Mouse (Mus musculus) forebrain, embryonic 11.5 days (tissue): ENCODE data around the gene Mapk9. TPM values are rescaled to one million over a fixed set of nuclear protein-coding genes. Genes with fewer than 3 reads are reported as not detected.

Source experiments
- ATAC-seq: fragments of 200-750 bp; cut with Nextera tagmentation; replicated peaks from 2 replicates; pipeline ENCODE4 v1.8.0; 2017; ENCODE audit warnings: moderate TSS enrichment; ENCODE audit not compliant: low FRiP score
- DNase-seq: peaks from one replicate; pipeline ENCODE4 v3.0.0-alpha.2; 2017; ENCODE audit warnings: low spot score
- H3K27ac ChIP-seq: fragments of 300-500 bp; sonication (generic); 2 replicates; pipeline ENCODE4 v1.5.1; 2014; ENCODE audit warnings: low read depth, low read length
- H3K27me3 ChIP-seq: fragments of 300-500 bp; sonication (generic); 2 replicates; pipeline ENCODE4 v1.6.1; 2014; ENCODE audit warnings: mild to moderate bottlenecking, low read length, mixed read lengths; ENCODE audit not compliant: control insufficient read depth, insufficient read depth
- H3K36me3 ChIP-seq: fragments of 300-500 bp; sonication (generic); 2 replicates; pipeline ENCODE4 v1.6.1; 2014; ENCODE audit warnings: mild to moderate bottlenecking, low read length, moderate library complexity, mixed read lengths; ENCODE audit not compliant: control insufficient read depth, insufficient read depth
- H3K4me1 ChIP-seq: fragments of 300-500 bp; sonication (generic); replicated peaks from 2 replicates; pipeline ENCODE4 v1.6.1; 2014; ENCODE audit warnings: low read length, mixed read lengths; ENCODE audit not compliant: control insufficient read depth, insufficient read depth
- H3K4me2 ChIP-seq: fragments of 300-500 bp; sonication (generic); 2 replicates; pipeline ENCODE4 v1.6.1; 2014; ENCODE audit warnings: low read depth, mild to moderate bottlenecking, low read length, moderate library complexity, mixed read lengths; ENCODE audit not compliant: severe bottlenecking
- H3K4me3 ChIP-seq: fragments of 300-500 bp; sonication (generic); 2 replicates; pipeline ENCODE4 v1.5.1; 2014; ENCODE audit warnings: low read depth, low read length
- H3K9ac ChIP-seq: fragments of 300-500 bp; sonication (generic); 2 replicates; pipeline ENCODE4 v1.6.1; 2014; ENCODE audit warnings: low read length
- H3K9me3 ChIP-seq: fragments of 300-500 bp; sonication (generic); 2 replicates; pipeline ENCODE4 v1.6.1; 2016; ENCODE audit warnings: low read length, mixed read lengths; ENCODE audit not compliant: control insufficient read depth
- WGBS: fragments of 180-500 bp; shearing (Covaris S2); extraction: QIAGEN DNeasy Blood & Tissue Kit; methylation state at CpG from one replicate; pipeline ENCODE4 v1.1.7; 2014; 5-methylcytosine and 5-hydroxymethylcytosine counted together
- microRNA-seq: library from miRNA; unstranded; fragments of <30 nt; microRNA quantifications from one replicate; pipeline ENCODE4, GENCODE M21; 2016; ENCODE audit not compliant: insufficient number of aligned reads
- polyA plus RNA-seq: library from polyadenylated mRNA; unstranded; fragments of >200 nt; fragmentation: Nextera tagmentation; extraction: Ambion mirVana; gene quantifications from 2 replicates; pipeline ENCODE4 v1.2.1, GENCODE M21; 2014

Mapk9 gene
- polyA plus RNA-seq, 1 experiment from 2014 or later, result 42.9 TPM

DNA sequence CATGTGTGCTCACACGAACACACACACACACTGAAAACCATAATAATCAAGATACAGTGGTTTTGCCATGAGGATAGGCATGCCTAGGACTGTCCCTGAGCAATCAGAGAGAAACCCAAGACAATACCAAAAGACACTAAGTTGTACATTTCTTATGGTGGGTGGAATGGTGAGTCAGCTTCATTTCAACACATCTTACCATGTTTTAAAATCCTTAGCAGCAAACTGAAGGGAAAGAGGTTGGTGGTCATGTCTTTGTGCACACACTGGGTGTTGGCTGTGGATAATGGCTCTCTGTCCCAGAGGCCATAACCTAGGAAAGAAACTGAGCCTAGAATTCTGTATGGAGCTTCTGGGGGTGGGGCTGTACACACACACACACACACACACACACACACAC lies 87.3 kb downstream of the Mapk9 start:
- H3K4me1 ChIP-seq, result no peaks in the 10 kb centered on the region
- no peaks in the 10 kb centered on the region for H3K27me3 ChIP-seq
- H3K27ac ChIP-seq, result no peak overlapping the region
- H3K9me3 ChIP-seq, result no peaks in the 10 kb centered on the region
- ATAC-seq (no peak), DNase-seq (no peak)
- H3K4me2 ChIP-seq, result no peak overlapping the region
- no peak overlapping the region for H3K9ac ChIP-seq
- no peak overlapping the region for H3K4me3 ChIP-seq
- no peaks in the 10 kb centered on the region for H3K36me3 ChIP-seq
- WGBS, result 74% methylated on average over 1 of the region's 1 CpGs

DNA sequence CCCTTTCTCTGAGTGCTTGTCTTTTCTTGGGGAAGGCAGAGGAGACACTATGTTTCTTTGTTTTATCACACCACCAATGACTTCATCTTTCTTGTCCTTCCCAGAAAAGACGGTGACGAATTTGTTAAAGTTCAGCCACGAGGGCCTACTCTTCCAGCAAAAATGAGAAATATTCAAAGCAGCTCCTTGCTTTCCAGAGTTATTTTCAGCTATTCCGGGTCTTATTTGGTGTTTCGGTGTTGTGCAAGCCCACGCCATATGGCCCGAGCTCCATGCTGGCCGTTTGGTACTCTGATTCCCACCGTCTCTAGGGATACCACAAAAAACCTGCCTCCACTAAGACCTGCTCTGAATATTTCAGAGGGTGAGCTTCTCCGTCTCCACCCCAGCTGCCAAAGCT lies 87.8 kb downstream of the Mapk9 start:
- Histone ChIP-seq H3K36me3 (no peaks in the 10 kb centered on the region), H3K27me3 (no peaks in the 10 kb centered on the region), H3K4me1 (no peaks in the 10 kb centered on the region), H3K9me3 (no peaks in the 10 kb centered on the region), H3K4me3 (no peak overlapping the region), H3K27ac (no peak overlapping the region), H3K9ac (no peak overlapping the region), H3K4me2 (no peak overlapping the region)
- WGBS, result 72% methylated on average over 10 of the region's 10 CpGs
- ATAC-seq, result no peak
- no peak for DNase-seq

Small RNA genes within 50 kb of the gene (microRNA-seq; reads per million reads assigned to microRNA genes)
- gene Gm23492, result not detected

Other genes starting within 250 kb of the Mapk9 start
- gene Flt4, start 237.5 kb upstream of the Mapk9 start, polyA plus RNA-seq, result 4.1 and 4.2 TPM in 2 replicates
- gene Scgb3a1, start 183.1 kb upstream of the Mapk9 start, polyA plus RNA-seq, result not detected in 2 replicates
- gene Cnot6, start 134.0 kb upstream of the Mapk9 start, polyA plus RNA-seq, result 55.3 and 60.2 TPM in 2 replicates
- gene Gfpt2, start 52.6 kb upstream of the Mapk9 start, polyA plus RNA-seq, result 11.2 and 14.1 TPM in 2 replicates
- gene Rasgef1c, start 55.1 kb downstream of the Mapk9 start, polyA plus RNA-seq, result 1.2 and 1.6 TPM in 2 replicates
- 92.3 and 92.5 TPM in 2 replicates for gene Rnf130, start 178.6 kb downstream of the Mapk9 start, polyA plus RNA-seq